Mouse (Mus musculus) kidney, embryonic 14.5 days (tissue): Measurements from ENCODE around the gene Myo9b. TPM values are rescaled to one million over a fixed set of nuclear protein-coding genes. Genes with fewer than 3 reads are reported as not detected.
"Not testable (repeated sequence)": the region's sequence is repeated elsewhere in the genome, so short reads cannot be mapped to it uniquely, and the experiment has no call there.

ENCODE experiments used
- ATAC-seq: fragments of 200-750 bp; cut with Nextera tagmentation; 2 replicates; pipeline ENCODE4 v1.8.0; 2017; ENCODE audit warnings: moderate number of reproducible peaks, mild to moderate bottlenecking, moderate TSS enrichment, moderate library complexity; ENCODE audit not compliant: low FRiP score, low TSS enrichment
- H3K27ac ChIP-seq: fragments of 300-500 bp; sonication (generic); 2 replicates; pipeline ENCODE4 v1.5.1; 2014; ENCODE audit warnings: low read depth, mild to moderate bottlenecking, low read length, moderate library complexity, mixed read lengths
- H3K27me3 ChIP-seq: fragments of 300-500 bp; sonication (generic); 2 replicates; pipeline ENCODE4 v1.6.1; 2014; ENCODE audit warnings: mild to moderate bottlenecking, low read length; ENCODE audit not compliant: control insufficient read depth, insufficient read depth
- H3K36me3 ChIP-seq: fragments of 300-500 bp; sonication (generic); 2 replicates; pipeline ENCODE4 v1.6.1; 2014; ENCODE audit warnings: low read length, mixed read lengths; ENCODE audit not compliant: control insufficient read depth, insufficient read depth
- H3K4me1 ChIP-seq: fragments of 300-500 bp; sonication (generic); 2 replicates; pipeline ENCODE4 v1.6.1; 2014; ENCODE audit warnings: low read length, mixed read lengths; ENCODE audit not compliant: control insufficient read depth, insufficient read depth
- H3K4me2 ChIP-seq: fragments of 300-500 bp; sonication (generic); replicated peaks from 2 replicates; pipeline ENCODE4 v1.6.1; 2014; ENCODE audit warnings: low read depth, mild to moderate bottlenecking, low read length
- H3K4me3 ChIP-seq: fragments of 300-500 bp; sonication (generic); 2 replicates; pipeline ENCODE4 v1.5.1; 2014; ENCODE audit warnings: mild to moderate bottlenecking, low read length
- H3K9ac ChIP-seq: fragments of 300-500 bp; sonication (generic); 2 replicates; pipeline ENCODE4 v1.6.1; 2014; ENCODE audit warnings: low read depth, mild to moderate bottlenecking, low read length, moderate library complexity
- H3K9me3 ChIP-seq: fragments of 300-500 bp; sonication (generic); 2 replicates; pipeline ENCODE4 v1.6.1; 2016; ENCODE audit warnings: low read length; ENCODE audit not compliant: control insufficient read depth
- WGBS: fragments of 180-500 bp; shearing (Covaris S2); extraction: QIAGEN DNeasy Blood & Tissue Kit; methylation state at CpG from one replicate; pipeline ENCODE4 v1.1.7; 2014; 5-methylcytosine and 5-hydroxymethylcytosine counted together
- polyA plus RNA-seq: library from polyadenylated mRNA; unstranded; fragments of >200 nt; fragmentation: Nextera tagmentation; extraction: Ambion mirVana; gene quantifications from 2 replicates; pipeline ENCODE4 v1.2.1, GENCODE M21; 2014

Gene Myo9b
- polyA plus RNA-seq, 1 experiment from 2014 or later, result 23.7 TPM

GRCm38 (mm10) chr8:71319760-71320159 lies 47.2 kb downstream of the Myo9b start:
- ATAC-seq, H3K9ac ChIP-seq, H3K4me3 ChIP-seq, H3K4me2 ChIP-seq, H3K27ac ChIP-seq, H3K27me3 ChIP-seq, H3K4me1 ChIP-seq, H3K9me3 ChIP-seq: not testable (repeated sequence)
- peaks cover 29% of the 10 kb centered on the region; the same call in 1 of the 2 replicates for H3K36me3 ChIP-seq
- WGBS, result 84% methylated on average over 2 of the region's 2 CpGs

GRCm38 (mm10) chr8:71322939-71323338 lies 50.4 kb downstream of the Myo9b start:
- Histone ChIP-seq H3K4me3 (no peak overlapping the region), H3K9ac (no peak overlapping the region), H3K4me2 (no peak overlapping the region), H3K36me3 (peaks cover 41% of the 10 kb centered on the region; the same call in 1 of the 2 replicates), H3K27ac (no peak overlapping the region), H3K9me3 (no peaks in the 10 kb centered on the region), H3K27me3 (no peaks in the 10 kb centered on the region), H3K4me1 (no peaks in the 10 kb centered on the region)
- WGBS, result 94% methylated on average over 3 of the region's 3 CpGs
- ATAC-seq, result no peak

- H3K36me3 ChIP-seq, result peaks cover 58% of the 10 kb centered on the region
- no peak overlapping the region for H3K4me2 ChIP-seq
- no peak overlapping the region for H3K9ac ChIP-seq
- WGBS, result 85% methylated on average over 1 of the region's 1 CpGs
- ATAC-seq, result no peak
- H3K27ac ChIP-seq, result no peak overlapping the region
- H3K4me1 ChIP-seq, result no peaks in the 10 kb centered on the region
- H3K27me3 ChIP-seq, result no peaks in the 10 kb centered on the region
- H3K4me3 ChIP-seq, result no peak overlapping the region
- no peaks in the 10 kb centered on the region for H3K9me3 ChIP-seq
Measured at GRCm38 (mm10) chr8:71324848-71325247, 52.3 kb downstream of the Myo9b start.

- H3K9me3 ChIP-seq, H3K4me2 ChIP-seq, ATAC-seq, H3K4me1 ChIP-seq, H3K4me3 ChIP-seq, H3K27ac ChIP-seq, H3K9ac ChIP-seq, H3K27me3 ChIP-seq: not testable (repeated sequence)
- peaks cover 40% of the 10 kb centered on the region for H3K36me3 ChIP-seq
- WGBS, result 98% methylated on average over 6 of the region's 6 CpGs
Measured at GRCm38 (mm10) chr8:71337834-71338233, 65.3 kb downstream of the Myo9b start.

- Histone ChIP-seq H3K4me3 (no peak overlapping the region), H3K4me1 (no peaks in the 10 kb centered on the region), H3K4me2 (no peak overlapping the region), H3K27me3 (no peaks in the 10 kb centered on the region), H3K9me3 (no peaks in the 10 kb centered on the region), H3K9ac (no peak overlapping the region), H3K36me3 (peaks cover 43% of the 10 kb centered on the region), H3K27ac (no peak overlapping the region)
- 80% methylated on average over 5 of the region's 5 CpGs for WGBS
- ATAC-seq, result no peak
Measured at GRCm38 (mm10) chr8:71340625-71341024, 68.1 kb downstream of the Myo9b start.

GRCm38 (mm10) chr8:71346581-71346980 lies 74.1 kb downstream of the Myo9b start:
- Histone ChIP-seq H3K27ac (no peak overlapping the region), H3K9ac (no peak overlapping the region), H3K27me3 (no peaks in the 10 kb centered on the region), H3K4me1 (no peaks in the 10 kb centered on the region), H3K4me3 (no peak overlapping the region), H3K9me3 (no peaks in the 10 kb centered on the region), H3K36me3 (peaks cover 85% of the 10 kb centered on the region), H3K4me2 (no peak overlapping the region)
- no peak for ATAC-seq
- 89% methylated on average over 1 of the region's 1 CpGs for WGBS

- no peak overlapping the region; the same call in 1 of the 2 replicates for H3K9ac ChIP-seq
- no peak for ATAC-seq
Measured at GRCm38 (mm10) chr8:71351117-71351516, 78.6 kb downstream of the Myo9b start.

GRCm38 (mm10) chr8:71351520-71351919 lies 79.0 kb downstream of the Myo9b start:
- ATAC-seq, result no peak
- H3K27ac ChIP-seq, result no peak overlapping the region
- no peak overlapping the region for H3K4me2 ChIP-seq
- no peak overlapping the region for H3K4me3 ChIP-seq
- 97% methylated on average over 1 of the region's 1 CpGs for WGBS
- peaks cover 93% of the 10 kb centered on the region for H3K36me3 ChIP-seq
- H3K9me3 ChIP-seq, result no peaks in the 10 kb centered on the region
- H3K4me1 ChIP-seq, result no peaks in the 10 kb centered on the region
- no peaks in the 10 kb centered on the region for H3K27me3 ChIP-seq
- H3K9ac ChIP-seq, result no peak overlapping the region; the same call in 1 of the 2 replicates

More at GRCm38 (mm10) chr8:71351117-71351516, 78.6 kb downstream of the Myo9b start:
- 76% methylated on average over 3 of the region's 3 CpGs for WGBS
- Histone ChIP-seq H3K4me3 (no peak overlapping the region), H3K36me3 (peaks cover 93% of the 10 kb centered on the region), H3K9me3 (no peaks in the 10 kb centered on the region), H3K27me3 (no peaks in the 10 kb centered on the region), H3K27ac (no peak overlapping the region), H3K4me1 (no peaks in the 10 kb centered on the region), H3K4me2 (no peak overlapping the region)

GRCm38 (mm10) chr8:71358026-71358425 lies 85.5 kb downstream of the Myo9b start:
- H3K4me1 ChIP-seq, result no peaks in the 10 kb centered on the region
- 79% methylated on average over 3 of the region's 3 CpGs for WGBS
- H3K9ac ChIP-seq, result no peak overlapping the region
- no peak overlapping the region for H3K4me3 ChIP-seq
- H3K36me3 ChIP-seq, result peaks cover 71% of the 10 kb centered on the region
- H3K27me3 ChIP-seq, result no peaks in the 10 kb centered on the region
- H3K9me3 ChIP-seq, result no peaks in the 10 kb centered on the region
- H3K27ac ChIP-seq, result no peak overlapping the region
- no peak overlapping the region for H3K4me2 ChIP-seq
- no peak for ATAC-seq
